Mouse (Mus musculus): ENCODE data around the gene Spsb4. TPM values are rescaled to one million over a fixed set of nuclear protein-coding genes. Genes with fewer than 3 reads are reported as not detected.

Spsb4 gene
- polyA plus RNA-seq, 1 experiment from 2014 or later: 6.1 TPM

DNA sequence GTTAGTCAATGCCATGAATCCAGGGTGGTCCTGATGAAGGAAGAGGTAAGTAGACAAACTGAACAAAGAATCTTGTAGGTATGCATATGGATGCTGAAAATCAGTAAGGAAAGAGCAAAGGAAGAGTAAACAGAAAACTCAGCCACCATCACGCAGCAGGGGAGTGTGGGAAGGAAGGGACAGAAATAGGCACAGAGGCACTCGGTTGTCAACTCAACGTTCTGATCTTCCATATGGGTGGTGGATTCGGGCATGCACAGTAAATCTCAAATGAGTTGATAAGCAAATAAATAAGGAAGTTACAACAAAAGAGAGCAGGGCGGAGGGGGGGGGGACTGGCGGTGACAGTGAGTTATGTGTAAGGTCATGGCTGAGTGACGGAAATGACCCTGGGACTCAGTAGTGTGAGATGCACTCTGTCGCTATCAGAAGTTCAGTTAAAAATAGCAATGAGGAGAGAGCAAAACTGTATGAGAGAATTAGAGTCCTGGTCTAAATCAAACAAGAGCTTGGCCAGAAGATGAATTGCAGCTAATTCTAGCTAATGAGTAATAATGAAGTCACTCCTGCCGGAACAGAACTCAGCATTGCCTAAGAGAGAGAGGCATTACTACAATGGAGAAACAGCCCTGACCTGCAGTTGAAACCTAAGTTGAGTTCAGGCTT is 66.2 kb downstream of the Spsb4 start:
- no peak for DNase-seq (ENCODE audit: low spot score)
- Histone ChIP-seq H3K4me3 (ENCODE audit: low read depth, low read length) (no peak overlapping the region), H3K4me1 (replicated peaks; ENCODE audit: control insufficient read depth, insufficient read depth) (no peaks in the 10 kb centered on the region), H3K36me3 (ENCODE audit: control insufficient read depth, insufficient read depth, low read length) (no peaks in the 10 kb centered on the region), H3K4me2 (replicated peaks; ENCODE audit: low read depth) (no peak overlapping the region), H3K9me3 (ENCODE audit: control insufficient read depth, low read length) (no peaks in the 10 kb centered on the region), H3K27ac (replicated peaks) (no peak overlapping the region), H3K9ac (ENCODE audit: low read length) (no peak overlapping the region), H3K27me3 (ENCODE audit: control insufficient read depth, insufficient read depth, low read length) (no peaks in the 10 kb centered on the region)
- TF ChIP-seq EP300 (optimal IDR thresholded peaks at IDR 0.05) (no peak), CTCF (IDR thresholded peaks at IDR 0.05; ENCODE audit: low read depth) (no peak)
- 29% methylated on average over 9 of the region's 9 CpGs for WGBS
- ATAC-seq (ENCODE audit: low FRiP score, low TSS enrichment): peak; percentile 41

DNA sequence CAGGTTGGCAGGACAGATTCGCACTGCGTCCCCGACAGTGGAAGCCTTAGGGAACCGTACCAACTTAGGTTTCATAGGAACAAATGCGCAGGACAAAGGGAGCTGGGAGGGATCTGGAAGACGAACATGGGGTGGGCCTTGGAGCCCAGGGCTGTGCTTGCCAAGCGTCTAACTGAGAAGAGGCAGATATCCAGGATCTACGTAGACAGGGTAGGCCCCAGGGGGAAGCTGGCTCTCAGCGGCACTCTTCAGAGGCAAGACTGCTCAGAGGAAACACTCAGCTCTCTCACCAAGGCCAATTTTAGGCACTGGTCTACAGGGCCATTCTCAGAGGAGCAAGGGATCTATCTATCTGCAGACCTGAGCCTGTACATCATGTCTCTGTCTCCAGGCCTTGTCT is 69.1 kb downstream of the Spsb4 start:
- H3K36me3 ChIP-seq (ENCODE audit: control insufficient read depth, insufficient read depth, low read length): no peaks in the 10 kb centered on the region
- whole genome bisulfite sequencing: 70% methylated on average over 9 of the region's 9 CpGs
- no peaks in the 10 kb centered on the region for H3K9me3 ChIP-seq (ENCODE audit: control insufficient read depth, low read length)
- ATAC-seq (ENCODE audit: low FRiP score, low TSS enrichment): peak; percentile 65; the same call in 1 of the 2 replicates
- H3K27me3 ChIP-seq (ENCODE audit: control insufficient read depth, insufficient read depth, low read length): no peaks in the 10 kb centered on the region
- no peak for DNase-seq (ENCODE audit: low spot score)
- no peaks in the 10 kb centered on the region for H3K4me1 ChIP-seq (replicated peaks; ENCODE audit: control insufficient read depth, insufficient read depth)
- H3K27ac ChIP-seq (replicated peaks): peak overlapping the region; percentile 56; the same call in 1 of the 2 replicates
- H3K9ac ChIP-seq (ENCODE audit: low read length): no peak overlapping the region
- TF ChIP-seq CTCF (IDR thresholded peaks at IDR 0.05; ENCODE audit: low read depth) (no peak), EP300 (optimal IDR thresholded peaks at IDR 0.05) (no peak)
- no peak overlapping the region for H3K4me2 ChIP-seq (replicated peaks; ENCODE audit: low read depth)
- no peak overlapping the region for H3K4me3 ChIP-seq (ENCODE audit: low read depth, low read length)

DNA sequence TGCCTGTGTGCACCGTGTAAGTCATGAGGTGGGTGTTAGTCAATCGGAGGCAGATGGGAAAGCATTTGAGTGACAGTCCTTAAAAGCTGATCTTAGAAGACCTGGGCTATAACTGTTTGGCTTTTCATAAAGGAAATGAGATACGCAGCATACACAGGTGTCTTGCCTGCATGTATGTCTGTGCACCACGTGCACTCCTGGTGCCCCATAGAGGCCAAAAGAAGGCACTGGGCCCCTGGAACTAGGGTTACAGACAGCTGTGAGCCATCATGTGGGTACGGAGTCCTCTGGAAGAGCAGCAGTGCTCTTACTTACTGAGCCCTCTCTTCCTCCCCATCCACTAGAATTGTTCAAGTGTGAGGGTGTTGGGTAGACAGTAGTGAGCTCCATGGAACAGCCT is 70.1 kb downstream of the Spsb4 start:
- no peak for DNase-seq (ENCODE audit: low spot score)
- Histone ChIP-seq H3K27me3 (ENCODE audit: control insufficient read depth, insufficient read depth, low read length) (no peaks in the 10 kb centered on the region), H3K27ac (replicated peaks) (no peak overlapping the region), H3K9ac (ENCODE audit: low read length) (no peak overlapping the region), H3K36me3 (ENCODE audit: control insufficient read depth, insufficient read depth, low read length) (no peaks in the 10 kb centered on the region), H3K4me1 (replicated peaks; ENCODE audit: control insufficient read depth, insufficient read depth) (no peaks in the 10 kb centered on the region), H3K4me3 (ENCODE audit: low read depth, low read length) (no peak overlapping the region), H3K9me3 (ENCODE audit: control insufficient read depth, low read length) (no peaks in the 10 kb centered on the region), H3K4me2 (replicated peaks; ENCODE audit: low read depth) (no peak overlapping the region)
- no peak for ATAC-seq (ENCODE audit: low FRiP score, low TSS enrichment)
- 63% methylated on average over 5 of the region's 5 CpGs for WGBS
- TF ChIP-seq EP300 (optimal IDR thresholded peaks at IDR 0.05) (no peak), CTCF (IDR thresholded peaks at IDR 0.05; ENCODE audit: low read depth) (no peak)

DNA sequence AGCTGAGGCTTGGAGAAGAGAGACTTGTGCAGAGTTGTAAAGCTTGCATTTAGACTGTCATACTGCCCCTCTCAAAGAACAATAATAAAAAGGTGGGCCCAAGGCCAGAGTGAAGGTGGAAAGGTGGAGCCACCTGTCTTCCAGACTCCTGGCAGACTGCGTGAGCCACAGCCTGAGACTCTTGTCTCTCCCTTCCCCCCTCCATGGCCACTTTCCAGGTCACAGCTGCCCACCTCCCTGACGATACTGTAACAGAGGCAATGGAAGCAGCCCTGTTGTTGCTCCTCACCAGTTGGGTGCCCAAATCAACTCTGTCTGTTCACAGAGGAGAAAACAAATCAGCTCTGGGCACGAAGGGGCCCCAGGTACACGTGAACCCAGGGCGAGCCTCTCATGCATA is 71.5 kb downstream of the Spsb4 start:
- WGBS: 66% methylated on average over 5 of the region's 5 CpGs
- Histone ChIP-seq H3K36me3 (ENCODE audit: control insufficient read depth, insufficient read depth, low read length) (no peaks in the 10 kb centered on the region), H3K4me2 (replicated peaks; ENCODE audit: low read depth) (no peak overlapping the region), H3K27me3 (ENCODE audit: control insufficient read depth, insufficient read depth, low read length) (no peaks in the 10 kb centered on the region), H3K9ac (ENCODE audit: low read length) (no peak overlapping the region), H3K27ac (replicated peaks) (no peak overlapping the region), H3K4me3 (ENCODE audit: low read depth, low read length) (no peak overlapping the region), H3K9me3 (ENCODE audit: control insufficient read depth, low read length) (no peaks in the 10 kb centered on the region), H3K4me1 (replicated peaks; ENCODE audit: control insufficient read depth, insufficient read depth) (no peaks in the 10 kb centered on the region)
- ATAC-seq (ENCODE audit: low FRiP score, low TSS enrichment) (no peak), DNase-seq (ENCODE audit: low spot score) (no peak)
- TF ChIP-seq EP300 (optimal IDR thresholded peaks at IDR 0.05) (no peak), CTCF (IDR thresholded peaks at IDR 0.05; ENCODE audit: low read depth) (no peak)

DNA sequence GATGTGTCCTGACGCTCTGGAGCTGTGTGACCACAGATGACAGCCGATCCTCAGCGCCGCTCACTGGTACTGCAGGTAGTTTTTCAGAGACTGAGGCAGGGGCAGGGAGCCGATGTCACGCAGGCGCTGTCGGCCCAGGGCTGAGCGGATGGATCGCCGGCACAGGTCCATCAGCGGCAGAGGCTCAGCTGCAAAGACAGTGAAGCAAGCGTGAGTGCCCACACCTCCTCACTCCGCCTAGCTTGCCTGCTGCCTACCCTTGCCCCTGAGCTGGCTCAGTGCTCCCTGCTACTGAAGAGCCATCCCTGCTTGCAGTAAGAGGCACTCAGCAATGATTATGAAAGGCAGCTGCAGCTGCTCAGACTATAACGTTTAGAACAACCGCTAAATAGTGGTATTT is 74.1 kb downstream of the Spsb4 start:
- 69% methylated on average over 16 of the region's 16 CpGs for WGBS

DNA sequence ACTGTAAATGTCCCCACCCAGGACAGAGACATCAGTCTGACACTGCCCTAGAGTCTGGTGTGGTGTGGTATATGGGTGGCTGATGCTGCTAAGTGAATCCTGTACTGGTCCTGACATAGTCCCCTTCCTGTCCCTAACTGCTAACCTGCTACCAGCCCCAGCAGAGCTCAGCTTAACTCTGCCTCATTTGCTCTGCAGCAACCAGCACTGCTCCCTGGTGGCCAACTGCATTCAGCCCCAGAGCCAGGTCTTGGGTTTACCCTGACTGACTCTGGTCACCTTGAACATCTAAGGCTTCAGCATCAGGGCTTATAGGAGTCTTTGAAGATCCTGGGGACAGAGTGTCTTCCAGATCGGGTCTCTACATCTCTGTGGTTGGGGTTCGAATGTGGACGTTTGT is 75.7 kb downstream of the Spsb4 start:
- ATAC-seq (ENCODE audit: low FRiP score, low TSS enrichment): no peak
- no peak overlapping the region for H3K4me3 ChIP-seq (ENCODE audit: low read depth, low read length)
- H3K27me3 ChIP-seq (ENCODE audit: control insufficient read depth, insufficient read depth, low read length): no peaks in the 10 kb centered on the region
- no peak overlapping the region for H3K27ac ChIP-seq (replicated peaks)
- WGBS: 75% methylated on average over 3 of the region's 3 CpGs
- no peak for DNase-seq (ENCODE audit: low spot score)
- no peak overlapping the region for H3K9ac ChIP-seq (ENCODE audit: low read length)
- no peaks in the 10 kb centered on the region for H3K9me3 ChIP-seq (ENCODE audit: control insufficient read depth, low read length)
- H3K36me3 ChIP-seq (ENCODE audit: control insufficient read depth, insufficient read depth, low read length): no peaks in the 10 kb centered on the region
- no peaks in the 10 kb centered on the region for H3K4me1 ChIP-seq (replicated peaks; ENCODE audit: control insufficient read depth, insufficient read depth)
- no peak overlapping the region for H3K4me2 ChIP-seq (replicated peaks; ENCODE audit: low read depth)
- no peak for TF ChIP-seq EP300 (optimal IDR thresholded peaks at IDR 0.05)
- TF ChIP-seq CTCF (IDR thresholded peaks at IDR 0.05; ENCODE audit: low read depth): peak; percentile 47

More for the DNA sequence above, 74.1 kb downstream of the Spsb4 start:
- H3K9ac ChIP-seq (ENCODE audit: low read length): no peak overlapping the region
- no peak overlapping the region for H3K4me3 ChIP-seq (ENCODE audit: low read depth, low read length)
- no peaks in the 10 kb centered on the region for H3K36me3 ChIP-seq (ENCODE audit: control insufficient read depth, insufficient read depth, low read length)
- DNase-seq (ENCODE audit: low spot score) (no peak), ATAC-seq (ENCODE audit: low FRiP score, low TSS enrichment) (no peak)
- H3K4me2 ChIP-seq (replicated peaks; ENCODE audit: low read depth): no peak overlapping the region
- no peak overlapping the region for H3K27ac ChIP-seq (replicated peaks)
- no peak for TF ChIP-seq EP300 (optimal IDR thresholded peaks at IDR 0.05)
- no peak for TF ChIP-seq CTCF (IDR thresholded peaks at IDR 0.05; ENCODE audit: low read depth)
- no peaks in the 10 kb centered on the region for H3K27me3 ChIP-seq (ENCODE audit: control insufficient read depth, insufficient read depth, low read length)
- no peaks in the 10 kb centered on the region for H3K4me1 ChIP-seq (replicated peaks; ENCODE audit: control insufficient read depth, insufficient read depth)
- no peaks in the 10 kb centered on the region for H3K9me3 ChIP-seq (ENCODE audit: control insufficient read depth, low read length)
